Mouse (Mus musculus) liver, embryonic 14.5 days (tissue): ENCODE data around the gene Pth. TPM values are rescaled to one million over a fixed set of nuclear protein-coding genes. Genes with fewer than 3 reads are reported as not detected.

Experiments used
- ATAC-seq: fragments of 200-750 bp; cut with Nextera tagmentation; 2 replicates; pipeline ENCODE4 v1.8.0; 2017; ENCODE audit warnings: moderate number of reproducible peaks, mild to moderate bottlenecking, moderate library complexity; ENCODE audit not compliant: insufficient read depth
- DNase-seq, 3 experiments: peaks; one replicate each; pipeline ENCODE4 v3.0.0-alpha.2; 2012 to 2013; ENCODE audit warnings: low read depth in 3 of 3, low spot score in 3 of 3
- H3K27ac ChIP-seq: fragments of 300-500 bp; sonication (generic); 2 replicates; pipeline ENCODE4 v1.5.1; 2014; ENCODE audit warnings: moderate library complexity, mild to moderate bottlenecking, control low read depth, inconsistent platforms
- H3K27me3 ChIP-seq: fragments of 300-500 bp; sonication (generic); 2 replicates; pipeline ENCODE4 v1.6.1; 2014; ENCODE audit warnings: mild to moderate bottlenecking, low read length, moderate library complexity; ENCODE audit not compliant: control insufficient read depth, insufficient read depth
- H3K36me3 ChIP-seq: fragments of 300-500 bp; sonication (generic); replicated peaks from 2 replicates; pipeline ENCODE4 v1.6.1; 2014; ENCODE audit warnings: low read depth; ENCODE audit not compliant: control insufficient read depth, insufficient read depth
- H3K4me1 ChIP-seq, 2 experiments: fragments of 200-500 bp in 1 of 2; fragments of 300-500 bp in 1 of 2; sonication (generic) in 1 of 2; replicated peaks; 2 replicates each; pipeline ENCODE4 v1.6.1; 2012 to 2014; ENCODE audit warnings: antibody characterized with exemption in 1 of 2, inconsistent platforms in 1 of 2, low read length in 1 of 2; ENCODE audit not compliant: control insufficient read depth in 2 of 2, insufficient read depth in 2 of 2
- H3K4me2 ChIP-seq: fragments of 300-500 bp; sonication (generic); 2 replicates; pipeline ENCODE4 v1.6.1; 2014; ENCODE audit warnings: low read depth, mild to moderate bottlenecking, control low read depth, moderate library complexity
- H3K4me3 ChIP-seq, 2 experiments: fragments of 200-500 bp in 1 of 2; fragments of 300-500 bp in 1 of 2; sonication (generic) in 1 of 2; 2 replicates each; pipeline ENCODE4 v1.5.1; 2012 to 2014; ENCODE audit warnings: low read depth in 2 of 2, low read length in 2 of 2, mild to moderate bottlenecking in 2 of 2, control low read depth in 1 of 2, inconsistent platforms in 1 of 2, moderate library complexity in 1 of 2; ENCODE audit not compliant: insufficient read depth in 1 of 2
- H3K9ac ChIP-seq: fragments of 300-500 bp; sonication (generic); replicated peaks from 2 replicates; pipeline ENCODE4 v1.6.1; 2014; ENCODE audit warnings: mild to moderate bottlenecking, control low read depth, moderate library complexity
- H3K9me3 ChIP-seq: fragments of 300-500 bp; sonication (generic); 2 replicates; pipeline ENCODE4 v1.6.1; 2016; ENCODE audit warnings: low read length, mixed read lengths; ENCODE audit not compliant: control insufficient read depth
- CTCF ChIP-seq: IDR thresholded peaks from 2 replicates; pipeline ENCODE4 v1.5.1; 2016; ENCODE audit warnings: antibody characterized with exemption, low read depth, control low read depth
- EP300 ChIP-seq: IDR thresholded peaks from 2 replicates; pipeline ENCODE4 v1.6.1; 2016; ENCODE audit warnings: antibody characterized with exemption, low read depth
- WGBS: fragments of 180-500 bp; shearing (Covaris S2); extraction: QIAGEN DNeasy Blood & Tissue Kit; methylation state at CpG from one replicate; pipeline ENCODE4 v1.1.7; 2014; ENCODE audit not compliant: insufficient replicate concordance; 5-methylcytosine and 5-hydroxymethylcytosine counted together
- polyA plus RNA-seq, 2 experiments: library from polyadenylated mRNA; depleted of rRNA in 1 of 2; stranded (reverse) in 1 of 2; unstranded in 1 of 2; fragments of >200 nt; fragmentation: Nextera tagmentation in 1 of 2; extraction: Ambion mirVana in 1 of 2; gene quantifications; 2 replicates each; pipeline versions ENCODE4 v1.2.1 to v1.2.3; 2012 to 2014

Pth gene
- polyA plus RNA-seq, 2 experiments: not detected

GRCm38 (mm10) chr7:113420771-113421170, 32.4 kb upstream of the Pth start:
- Histone ChIP-seq H3K36me3 (no peaks in the 10 kb centered on the region), H3K4me1 (peaks cover 0 to 8% of the 10 kb centered on the region in 2 experiments; a peak in 2 of 4 replicates), H3K27ac (no peak overlapping the region), H3K27me3 (no peaks in the 10 kb centered on the region), H3K9ac (no peak overlapping the region), H3K4me3 (no peak overlapping the region), H3K4me2 (no peak overlapping the region), H3K9me3 (no peaks in the 10 kb centered on the region)
- DNase-seq: no peak
- 53% methylated on average over 1 of the region's 1 CpGs for WGBS
- no peak for ATAC-seq
- TF ChIP-seq CTCF (no peak), EP300 (no peak)

- ATAC-seq (peak; percentile 87), DNase-seq (peak; percentile 20 to 60 (median 20))
- Histone ChIP-seq H3K27ac (no peak overlapping the region), H3K9me3 (no peaks in the 10 kb centered on the region), H3K4me3 (no peak overlapping the region), H3K4me1 (peaks cover 0 to 8% of the 10 kb centered on the region in 2 experiments; a peak in 2 of 4 replicates), H3K36me3 (no peaks in the 10 kb centered on the region), H3K27me3 (no peaks in the 10 kb centered on the region), H3K9ac (no peak overlapping the region), H3K4me2 (no peak overlapping the region)
- WGBS: under 1% methylated on average over 4 of the region's 4 CpGs
- TF ChIP-seq CTCF: no peak
- TF ChIP-seq EP300: no peak
Observed at GRCm38 (mm10) chr7:113419070-113419782, 30.9 kb upstream of the Pth start.

GRCm38 (mm10) chr7:113416536-113416935, 28.2 kb upstream of the Pth start:
- no peak overlapping the region for H3K27ac ChIP-seq
- no peaks in the 10 kb centered on the region for H3K36me3 ChIP-seq
- TF ChIP-seq CTCF: no peak
- ATAC-seq (no peak), DNase-seq (no peak)
- peaks cover 0 to 8% of the 10 kb centered on the region in 2 experiments; a peak in 2 of 4 replicates for H3K4me1 ChIP-seq
- no peaks in the 10 kb centered on the region for H3K9me3 ChIP-seq
- H3K27me3 ChIP-seq: no peaks in the 10 kb centered on the region
- H3K4me3 ChIP-seq: no peak overlapping the region
- no peak overlapping the region for H3K4me2 ChIP-seq
- no peak overlapping the region for H3K9ac ChIP-seq
- WGBS: 69% methylated on average over 1 of the region's 1 CpGs

GRCm38 (mm10) chr7:113415256-113415655, 26.9 kb upstream of the Pth start:
- H3K36me3 ChIP-seq: no peaks in the 10 kb centered on the region
- TF ChIP-seq EP300 (no peak), CTCF (no peak)
- H3K9me3 ChIP-seq: no peaks in the 10 kb centered on the region
- H3K4me2 ChIP-seq: no peak overlapping the region
- H3K27ac ChIP-seq: no peak overlapping the region
- no peak overlapping the region for H3K4me3 ChIP-seq
- H3K9ac ChIP-seq: no peak overlapping the region
- H3K27me3 ChIP-seq: no peaks in the 10 kb centered on the region; the same call in 1 of the 2 replicates
- WGBS: 72% methylated on average over 3 of the region's 3 CpGs
- H3K4me1 ChIP-seq: peaks cover 0 to 8% of the 10 kb centered on the region in 2 experiments; a peak in 2 of 4 replicates
- DNase-seq: no peak
- no peak for ATAC-seq

GRCm38 (mm10) chr7:113408712-113409111, 20.3 kb upstream of the Pth start:
- TF ChIP-seq CTCF (peak; percentile 31; the same call in 1 of the 2 replicates), EP300 (no peak)
- ATAC-seq (no peak), DNase-seq (no peak)
- no peak overlapping the region for H3K9ac ChIP-seq
- H3K4me1 ChIP-seq: no peaks in the 10 kb centered on the region
- no peak overlapping the region for H3K4me2 ChIP-seq
- no peaks in the 10 kb centered on the region; the same call in 1 of the 2 replicates for H3K27me3 ChIP-seq
- no peak overlapping the region for H3K27ac ChIP-seq
- 37% methylated on average over 5 of the region's 5 CpGs for WGBS
- no peak overlapping the region for H3K4me3 ChIP-seq
- H3K9me3 ChIP-seq: no peaks in the 10 kb centered on the region
- H3K36me3 ChIP-seq: no peaks in the 10 kb centered on the region
